Mouse (Mus musculus) forebrain, embryonic 11.5 days (tissue): Measurements from ENCODE around the gene Txndc16. TPM values are rescaled to one million over a fixed set of nuclear protein-coding genes. Genes with fewer than 3 reads are reported as not detected.

Experiments
- ATAC-seq: fragments of 200-750 bp; cut with Nextera tagmentation; replicated peaks from 2 replicates; pipeline ENCODE4 v1.8.0; 2017; ENCODE audit warnings: moderate TSS enrichment; ENCODE audit not compliant: low FRiP score
- DNase-seq: peaks from one replicate; pipeline ENCODE4 v3.0.0-alpha.2; 2017; ENCODE audit warnings: low spot score
- H3K27ac ChIP-seq: fragments of 300-500 bp; sonication (generic); 2 replicates; pipeline ENCODE4 v1.5.1; 2014; ENCODE audit warnings: low read depth, low read length
- H3K27me3 ChIP-seq: fragments of 300-500 bp; sonication (generic); 2 replicates; pipeline ENCODE4 v1.6.1; 2014; ENCODE audit warnings: mild to moderate bottlenecking, low read length, mixed read lengths; ENCODE audit not compliant: control insufficient read depth, insufficient read depth
- H3K36me3 ChIP-seq: fragments of 300-500 bp; sonication (generic); 2 replicates; pipeline ENCODE4 v1.6.1; 2014; ENCODE audit warnings: mild to moderate bottlenecking, low read length, moderate library complexity, mixed read lengths; ENCODE audit not compliant: control insufficient read depth, insufficient read depth
- H3K4me1 ChIP-seq: fragments of 300-500 bp; sonication (generic); replicated peaks from 2 replicates; pipeline ENCODE4 v1.6.1; 2014; ENCODE audit warnings: low read length, mixed read lengths; ENCODE audit not compliant: control insufficient read depth, insufficient read depth
- H3K4me2 ChIP-seq: fragments of 300-500 bp; sonication (generic); 2 replicates; pipeline ENCODE4 v1.6.1; 2014; ENCODE audit warnings: low read depth, mild to moderate bottlenecking, low read length, moderate library complexity, mixed read lengths; ENCODE audit not compliant: severe bottlenecking
- H3K4me3 ChIP-seq: fragments of 300-500 bp; sonication (generic); 2 replicates; pipeline ENCODE4 v1.5.1; 2014; ENCODE audit warnings: low read depth, low read length
- H3K9ac ChIP-seq: fragments of 300-500 bp; sonication (generic); 2 replicates; pipeline ENCODE4 v1.6.1; 2014; ENCODE audit warnings: low read length
- H3K9me3 ChIP-seq: fragments of 300-500 bp; sonication (generic); 2 replicates; pipeline ENCODE4 v1.6.1; 2016; ENCODE audit warnings: low read length, mixed read lengths; ENCODE audit not compliant: control insufficient read depth
- WGBS: fragments of 180-500 bp; shearing (Covaris S2); extraction: QIAGEN DNeasy Blood & Tissue Kit; methylation state at CpG from one replicate; pipeline ENCODE4 v1.1.7; 2014; 5-methylcytosine and 5-hydroxymethylcytosine counted together
- polyA plus RNA-seq: library from polyadenylated mRNA; unstranded; fragments of >200 nt; fragmentation: Nextera tagmentation; extraction: Ambion mirVana; gene quantifications from 2 replicates; pipeline ENCODE4 v1.2.1, GENCODE M21; 2014

Gene Txndc16
- polyA plus RNA-seq, 1 experiment from 2014 or later, result 20.0 TPM

DNA sequence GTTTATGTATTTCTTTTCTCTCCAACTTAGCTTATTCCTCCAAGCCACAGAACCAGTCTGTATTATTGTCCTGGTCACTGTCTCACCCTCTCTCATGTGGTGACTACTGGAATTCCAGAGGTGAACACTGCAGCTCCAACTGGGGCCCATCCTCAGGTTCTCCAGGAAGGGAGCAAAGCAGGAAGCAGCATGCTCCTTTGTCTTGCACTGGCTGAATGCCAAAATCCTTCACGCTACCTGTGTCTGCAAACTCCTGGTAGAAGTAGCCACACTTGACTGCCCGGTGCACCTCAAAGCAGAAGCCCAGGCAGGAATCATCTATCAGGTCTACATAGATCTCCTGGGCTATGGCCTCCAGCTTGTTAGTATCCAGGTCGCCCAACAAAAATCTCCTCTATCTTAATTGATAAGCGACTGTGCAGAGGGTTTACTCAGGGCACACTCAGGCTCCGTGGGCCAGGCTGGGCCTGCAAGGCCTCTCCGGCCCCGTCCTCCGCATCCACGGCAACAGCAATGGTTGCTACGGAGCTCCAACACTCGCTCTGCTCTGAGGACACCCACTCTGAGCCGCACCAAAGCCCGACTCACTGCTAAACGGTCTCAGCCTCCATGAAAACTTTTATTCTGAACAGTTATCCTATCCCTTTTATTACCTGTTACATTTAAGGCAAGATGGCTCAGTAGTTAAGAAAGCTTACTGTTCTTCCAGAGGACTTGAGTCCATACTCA is 45.0 kb downstream of the Txndc16 start:
- ATAC-seq, result no peak
- 84% methylated on average over 14 of the region's 14 CpGs for WGBS

DNA sequence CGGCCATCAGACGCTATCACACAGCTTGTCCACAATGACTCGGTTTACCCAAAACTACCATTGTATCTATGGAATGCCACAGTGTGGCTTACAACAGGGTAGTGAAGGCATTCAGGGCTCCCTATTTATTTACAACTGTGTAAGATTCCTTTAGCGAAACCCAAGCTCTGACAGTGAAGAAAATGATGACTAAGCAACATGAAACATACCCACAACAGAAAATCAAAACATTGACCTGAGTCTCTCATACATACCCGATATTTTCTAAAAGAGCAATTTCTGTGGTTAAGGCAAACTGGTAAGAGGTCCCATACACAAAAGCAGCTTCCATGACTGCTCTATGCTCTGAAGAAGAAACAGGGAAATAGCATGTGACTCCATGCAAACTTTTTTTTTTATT is 47.9 kb downstream of the Txndc16 start:
- no peak overlapping the region for H3K4me3 ChIP-seq
- no peak overlapping the region for H3K9ac ChIP-seq
- no peak for ATAC-seq
- H3K27me3 ChIP-seq, result no peaks in the 10 kb centered on the region
- WGBS, result 93% methylated on average over 5 of the region's 5 CpGs
- H3K4me2 ChIP-seq, result no peak overlapping the region
- no peak overlapping the region for H3K27ac ChIP-seq
- H3K9me3 ChIP-seq, result no peaks in the 10 kb centered on the region
- no peak for DNase-seq
- no peaks in the 10 kb centered on the region for H3K36me3 ChIP-seq
- H3K4me1 ChIP-seq, result no peaks in the 10 kb centered on the region

More for the DNA sequence above, 45.0 kb downstream of the Txndc16 start:
- DNase-seq, result no peak
- H3K9ac ChIP-seq, result no peak overlapping the region
- H3K36me3 ChIP-seq, result no peaks in the 10 kb centered on the region
- no peaks in the 10 kb centered on the region for H3K4me1 ChIP-seq
- no peaks in the 10 kb centered on the region for H3K27me3 ChIP-seq
- H3K9me3 ChIP-seq, result no peaks in the 10 kb centered on the region
- H3K27ac ChIP-seq, result no peak overlapping the region
- H3K4me2 ChIP-seq, result no peak overlapping the region
- no peak overlapping the region for H3K4me3 ChIP-seq

GRCm38 (mm10) chr14:45167366-45167765 is 52.8 kb downstream of the Txndc16 start:
- H3K27ac ChIP-seq, result no peak overlapping the region
- no peak overlapping the region for H3K9ac ChIP-seq
- H3K4me2 ChIP-seq, result no peak overlapping the region
- no peaks in the 10 kb centered on the region for H3K36me3 ChIP-seq
- H3K4me3 ChIP-seq, result no peak overlapping the region
- no peaks in the 10 kb centered on the region for H3K4me1 ChIP-seq
- no peaks in the 10 kb centered on the region for H3K9me3 ChIP-seq
- ATAC-seq, result no peak
- H3K27me3 ChIP-seq, result no peaks in the 10 kb centered on the region
- 89% methylated on average over 8 of the region's 8 CpGs for WGBS
- no peak for DNase-seq

DNA sequence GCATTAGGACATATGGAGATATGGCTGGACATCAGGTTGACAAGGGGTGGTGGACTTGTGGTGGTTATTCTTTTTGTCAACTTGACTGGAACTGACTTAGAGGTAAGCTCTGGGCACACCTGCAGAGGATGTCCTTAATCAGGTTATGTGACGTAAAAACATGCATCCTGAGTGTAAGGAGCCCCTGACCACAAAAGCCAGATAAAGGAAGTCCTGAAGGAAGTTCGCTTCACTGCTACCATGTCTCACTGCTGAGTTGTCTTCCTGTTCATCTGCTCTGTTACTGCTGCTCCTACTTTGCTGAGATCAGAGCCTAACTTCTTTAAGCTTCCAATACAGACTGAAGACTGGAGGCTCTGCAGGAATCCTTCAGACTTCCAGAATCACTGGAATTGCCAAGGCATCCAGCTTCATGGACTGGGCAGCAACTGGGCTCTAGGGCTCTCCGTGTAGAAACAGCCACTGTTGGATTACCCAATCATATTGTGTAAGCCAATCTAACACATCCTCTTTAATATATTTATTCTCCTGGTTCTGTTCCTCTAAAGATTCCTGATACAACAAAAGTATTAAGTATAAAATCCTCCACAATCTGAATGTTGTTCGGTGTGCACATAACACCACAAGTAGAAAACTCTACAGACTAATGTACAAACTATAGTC is 64.5 kb downstream of the Txndc16 start:
- Histone ChIP-seq H3K9ac (no peak overlapping the region), H3K36me3 (no peaks in the 10 kb centered on the region), H3K9me3 (no peaks in the 10 kb centered on the region), H3K4me3 (no peak overlapping the region), H3K27me3 (no peaks in the 10 kb centered on the region), H3K4me1 (no peaks in the 10 kb centered on the region), H3K4me2 (no peak overlapping the region), H3K27ac (no peak overlapping the region)
- no peak for DNase-seq
- ATAC-seq, result no peak
- 88% methylated on average over 4 of the region's 4 CpGs for WGBS

DNA sequence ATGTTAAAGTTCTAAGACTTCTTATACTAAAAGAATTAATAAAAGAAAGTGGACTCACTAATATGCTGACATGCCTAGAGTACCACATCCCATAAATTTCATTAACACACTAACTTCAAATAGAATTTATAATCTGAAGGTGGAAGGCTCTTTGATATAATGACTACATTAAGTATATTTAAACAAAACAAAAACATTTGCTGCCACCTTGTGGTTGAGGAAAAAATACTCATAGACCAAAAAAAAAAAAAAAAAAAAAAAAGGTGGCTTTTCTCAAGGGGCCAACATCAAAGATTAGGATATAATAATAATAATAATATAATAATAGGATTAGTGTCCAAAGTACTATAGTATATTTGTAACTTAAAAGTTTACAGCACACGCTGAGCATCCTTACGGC is 66.9 kb downstream of the Txndc16 start:
- Histone ChIP-seq H3K4me2 (no peak overlapping the region), H3K36me3 (no peaks in the 10 kb centered on the region), H3K4me1 (no peaks in the 10 kb centered on the region), H3K9me3 (no peaks in the 10 kb centered on the region), H3K27ac (no peak overlapping the region), H3K27me3 (no peaks in the 10 kb centered on the region), H3K4me3 (no peak overlapping the region), H3K9ac (no peak overlapping the region)
- no peak for ATAC-seq
- WGBS, result 89% methylated on average over 2 of the region's 2 CpGs
- no peak for DNase-seq

DNA sequence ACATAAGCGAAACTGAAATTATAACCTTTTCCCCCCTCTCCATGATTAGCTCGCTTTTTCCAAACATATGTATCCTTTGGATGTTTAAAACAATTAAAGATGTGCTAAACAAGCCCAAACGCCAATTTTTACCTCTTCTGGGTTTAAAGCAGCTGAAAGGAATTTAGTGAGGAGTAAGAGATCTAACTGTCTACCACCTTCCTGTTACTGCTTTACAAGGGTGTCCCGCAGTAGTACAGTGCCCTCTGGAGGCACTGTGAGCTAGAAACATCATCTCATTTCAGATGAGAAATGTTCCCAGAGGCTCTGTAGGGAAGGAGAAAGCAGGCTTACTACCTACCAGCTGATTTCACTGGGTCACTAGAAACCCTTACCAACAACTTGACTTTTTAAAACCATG is 77.6 kb downstream of the Txndc16 start:
- H3K27me3 ChIP-seq, result no peaks in the 10 kb centered on the region
- DNase-seq (no peak), ATAC-seq (no peak)
- WGBS, result 60% methylated on average over 4 of the region's 4 CpGs
- no peaks in the 10 kb centered on the region for H3K9me3 ChIP-seq
- H3K9ac ChIP-seq, result no peak overlapping the region
- no peak overlapping the region for H3K27ac ChIP-seq
- H3K36me3 ChIP-seq, result no peaks in the 10 kb centered on the region
- no peak overlapping the region for H3K4me3 ChIP-seq
- no peak overlapping the region for H3K4me2 ChIP-seq
- H3K4me1 ChIP-seq, result no peaks in the 10 kb centered on the region

DNA sequence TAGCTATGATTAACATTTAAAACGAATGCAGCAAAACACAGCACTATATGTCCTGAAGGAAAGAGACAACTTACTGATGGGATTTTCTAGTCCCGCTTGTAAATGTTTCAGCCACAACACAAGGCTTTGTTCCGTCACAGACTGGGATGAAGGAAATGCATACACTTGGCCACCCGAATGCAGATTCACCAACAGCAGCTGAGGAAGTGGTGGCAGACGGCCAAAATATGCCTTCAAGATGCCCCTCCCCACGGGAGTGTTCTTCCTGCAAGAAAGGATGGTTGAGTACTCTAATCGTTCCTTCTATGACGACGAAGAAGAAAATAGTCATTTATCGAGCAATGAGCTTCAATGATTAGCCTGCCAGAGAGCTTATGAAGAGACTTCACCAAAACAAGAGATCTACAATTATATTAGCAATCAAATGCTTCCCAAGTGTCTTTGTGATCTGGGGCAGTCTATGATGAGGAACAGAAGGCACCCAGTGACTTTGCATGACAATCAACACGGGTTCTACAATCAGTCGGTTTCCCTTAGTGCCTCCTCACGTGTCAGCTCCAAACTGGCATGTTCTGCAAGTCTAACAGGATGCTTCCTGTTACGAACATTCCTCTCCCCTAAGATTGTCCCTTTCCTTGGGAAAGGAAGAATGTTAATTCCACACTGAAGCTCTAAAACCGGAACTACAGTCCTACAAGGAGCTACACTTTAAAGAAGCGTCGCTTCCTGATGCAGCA is 79.6 kb downstream of the Txndc16 start:
- Histone ChIP-seq H3K9ac (no peak overlapping the region), H3K27ac (no peak overlapping the region), H3K4me1 (no peaks in the 10 kb centered on the region), H3K4me2 (no peak overlapping the region), H3K36me3 (no peaks in the 10 kb centered on the region), H3K27me3 (no peaks in the 10 kb centered on the region), H3K9me3 (no peaks in the 10 kb centered on the region), H3K4me3 (no peak overlapping the region)
- 87% methylated on average over 17 of the region's 17 CpGs for WGBS
- no peak for DNase-seq
- no peak for ATAC-seq

DNA sequence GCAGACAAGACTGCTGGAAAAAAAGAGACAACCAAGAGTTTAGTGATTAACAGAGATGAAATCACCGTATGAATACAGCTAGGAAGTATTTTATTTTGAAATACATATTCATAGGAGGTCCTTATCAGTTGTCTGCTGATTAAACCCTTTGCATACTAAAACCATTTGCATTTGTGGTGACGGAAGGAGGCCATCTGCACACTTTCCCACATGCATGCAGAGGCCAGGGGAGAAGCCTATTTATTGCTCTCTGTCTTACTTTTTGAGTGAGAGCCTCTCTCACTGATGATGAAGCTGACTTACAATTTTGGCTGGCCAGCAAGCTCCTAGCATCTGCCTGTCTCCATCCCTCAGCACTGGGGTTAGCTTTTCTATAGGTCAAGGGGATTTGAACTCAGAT is 84.2 kb downstream of the Txndc16 start:
- 89% methylated on average over 2 of the region's 2 CpGs for WGBS
- Histone ChIP-seq H3K4me3 (no peak overlapping the region), H3K27ac (no peak overlapping the region), H3K9ac (no peak overlapping the region), H3K4me1 (no peaks in the 10 kb centered on the region), H3K27me3 (no peaks in the 10 kb centered on the region), H3K36me3 (no peaks in the 10 kb centered on the region), H3K4me2 (no peak overlapping the region), H3K9me3 (no peaks in the 10 kb centered on the region)
- ATAC-seq (no peak), DNase-seq (no peak)
